Mouse (Mus musculus) intestine, embryonic 14.5 days (tissue): ENCODE results near the gene Slc35e4. TPM values are rescaled to one million over a fixed set of nuclear protein-coding genes. Genes with fewer than 3 reads are reported as not detected.

Experiments
- ATAC-seq: fragments of 200-750 bp; cut with Nextera tagmentation; replicated peaks from 2 replicates; pipeline ENCODE4 v1.8.0; 2017; ENCODE audit warnings: low read depth, moderate number of reproducible peaks, moderate TSS enrichment, moderate library complexity; ENCODE audit not compliant: low FRiP score, low TSS enrichment
- DNase-seq: peaks from one replicate; pipeline ENCODE4 v3.0.0-alpha.2; 2018; ENCODE audit warnings: low spot score
- H3K27ac ChIP-seq: fragments of 300-500 bp; sonication (generic); 2 replicates; pipeline ENCODE4 v1.5.1; 2014; ENCODE audit warnings: low read depth, mild to moderate bottlenecking, control low read depth
- H3K27me3 ChIP-seq: fragments of 300-500 bp; sonication (generic); replicated peaks from 2 replicates; pipeline ENCODE4 v1.6.1; 2014; ENCODE audit warnings: low read length, control low read depth; ENCODE audit not compliant: control insufficient read depth, insufficient read depth
- H3K36me3 ChIP-seq: fragments of 300-500 bp; sonication (generic); 2 replicates; pipeline ENCODE4 v1.6.1; 2014; ENCODE audit warnings: low read length, control low read depth; ENCODE audit not compliant: control insufficient read depth, insufficient read depth
- H3K4me1 ChIP-seq: fragments of 300-500 bp; sonication (generic); replicated peaks from 2 replicates; pipeline ENCODE4 v1.6.1; 2014; ENCODE audit warnings: low read length, control low read depth, mixed read lengths; ENCODE audit not compliant: control insufficient read depth, insufficient read depth
- H3K4me2 ChIP-seq: fragments of 300-500 bp; sonication (generic); 2 replicates; pipeline ENCODE4 v1.6.1; 2014; ENCODE audit warnings: low read length
- H3K4me3 ChIP-seq: fragments of 300-500 bp; sonication (generic); 2 replicates; pipeline ENCODE4 v1.5.1; 2014; ENCODE audit warnings: low read depth, low read length, control low read depth, mixed read lengths
- H3K9ac ChIP-seq: fragments of 300-500 bp; sonication (generic); 2 replicates; pipeline ENCODE4 v1.6.1; 2014; ENCODE audit warnings: mild to moderate bottlenecking, low read length
- H3K9me3 ChIP-seq: fragments of 300-500 bp; sonication (generic); 2 replicates; pipeline ENCODE4 v1.6.1; 2016; ENCODE audit warnings: low read length, control low read depth; ENCODE audit not compliant: control insufficient read depth
- WGBS: fragments of 180-500 bp; shearing (Covaris S2); extraction: QIAGEN DNeasy Blood & Tissue Kit; methylation state at CpG from one replicate; pipeline ENCODE4 v1.1.7; 2014; 5-methylcytosine and 5-hydroxymethylcytosine counted together
- polyA plus RNA-seq: library from polyadenylated mRNA; unstranded; fragments of >200 nt; fragmentation: Nextera tagmentation; extraction: Ambion mirVana; gene quantifications from 2 replicates; pipeline ENCODE4 v1.2.1, GENCODE M21; 2014

The Slc35e4 gene
- polyA plus RNA-seq, 1 experiment from 2014 or later, result 2.3 TPM

DNA sequence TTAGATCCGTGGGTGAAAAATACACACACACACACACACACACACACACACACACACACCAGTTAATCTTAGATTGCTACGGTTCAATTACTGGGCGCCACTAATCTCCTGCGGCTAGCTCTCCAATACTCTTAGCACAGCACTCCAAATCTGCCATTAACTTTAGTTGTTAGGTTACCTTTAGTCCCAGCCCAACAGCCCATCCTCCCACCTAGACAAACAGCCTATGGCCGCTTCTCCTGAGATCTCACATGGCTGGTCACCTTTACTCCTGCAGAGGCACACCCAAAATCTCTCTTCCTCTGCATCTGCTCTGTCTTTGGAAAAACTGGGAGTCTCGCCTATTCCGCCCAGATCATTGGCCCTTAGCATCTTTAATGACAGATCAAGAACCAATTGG lies 26.9 kb upstream of the Slc35e4 start:
- Histone ChIP-seq H3K9ac (no peak overlapping the region), H3K36me3 (no peaks in the 10 kb centered on the region), H3K4me2 (no peak overlapping the region), H3K27ac (no peak overlapping the region), H3K4me1 (no peaks in the 10 kb centered on the region), H3K27me3 (peaks cover 7% of the 10 kb centered on the region; the same call in 1 of the 2 replicates), H3K9me3 (no peaks in the 10 kb centered on the region), H3K4me3 (no peak overlapping the region)
- no peak for DNase-seq
- 89% methylated on average over 7 of the region's 7 CpGs for WGBS
- ATAC-seq, result no peak

DNA sequence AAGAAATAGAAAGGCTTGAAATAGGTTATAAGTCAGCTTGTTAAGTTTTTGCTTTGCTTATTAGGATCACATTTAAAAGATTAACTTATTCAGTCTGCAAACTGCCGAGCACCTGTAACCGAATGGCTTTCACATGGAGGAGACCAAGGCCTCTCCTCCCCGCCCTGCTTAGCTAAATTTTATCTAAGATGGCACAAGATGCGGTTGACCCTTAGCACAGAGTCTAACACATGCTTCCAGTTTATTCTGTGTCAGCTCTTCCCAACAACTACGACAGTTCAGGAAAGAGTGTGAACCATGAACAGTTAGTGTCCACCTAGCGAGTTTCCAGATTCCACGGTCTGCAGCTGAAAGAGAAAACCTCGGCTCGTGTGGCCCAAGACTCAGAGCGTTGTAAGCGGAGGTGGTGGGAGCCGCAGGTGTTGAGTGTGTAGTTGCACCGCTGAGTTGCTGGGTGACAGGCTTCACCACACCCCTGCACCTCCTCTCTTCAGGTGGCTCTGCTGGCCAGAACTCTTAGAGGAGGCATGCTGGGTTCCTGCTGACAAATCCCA lies 22.9 kb upstream of the Slc35e4 start:
- H3K9me3 ChIP-seq, result no peaks in the 10 kb centered on the region
- no peaks in the 10 kb centered on the region for H3K27me3 ChIP-seq
- H3K4me2 ChIP-seq, result no peak overlapping the region
- ATAC-seq (no peak), DNase-seq (no peak)
- no peaks in the 10 kb centered on the region for H3K36me3 ChIP-seq
- H3K4me1 ChIP-seq, result peaks cover under 1% of the 10 kb centered on the region; the same call in 1 of the 2 replicates
- no peak overlapping the region for H3K27ac ChIP-seq
- WGBS, result 71% methylated on average over 13 of the region's 13 CpGs
- H3K4me3 ChIP-seq, result no peak overlapping the region
- H3K9ac ChIP-seq, result no peak overlapping the region

DNA sequence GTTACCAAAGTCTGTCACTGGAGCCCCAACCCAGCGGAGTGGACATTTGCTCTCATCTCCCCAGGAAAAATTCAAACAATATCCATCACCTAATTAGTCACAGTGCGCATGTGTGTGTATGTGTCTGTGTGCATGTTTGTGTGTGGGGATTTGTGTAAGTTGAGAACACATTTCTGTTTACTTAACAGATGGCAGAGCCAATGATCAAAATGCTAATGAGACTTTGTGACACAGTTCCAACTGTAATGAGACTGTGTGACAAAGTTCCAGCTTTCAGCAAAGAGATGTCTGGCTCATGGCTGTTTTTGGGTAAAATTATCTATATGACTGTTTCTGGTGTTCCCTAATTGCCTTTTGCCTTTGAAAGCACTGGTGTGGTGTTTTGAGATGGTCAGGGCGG lies 21.9 kb upstream of the Slc35e4 start:
- Histone ChIP-seq H3K36me3 (no peaks in the 10 kb centered on the region), H3K4me2 (no peak overlapping the region), H3K27me3 (no peaks in the 10 kb centered on the region), H3K4me1 (peaks cover 5% of the 10 kb centered on the region; the same call in 1 of the 2 replicates), H3K9me3 (no peaks in the 10 kb centered on the region), H3K4me3 (no peak overlapping the region), H3K9ac (no peak overlapping the region), H3K27ac (no peak overlapping the region)
- DNase-seq, result no peak
- ATAC-seq, result no peak
- WGBS, result 85% methylated on average over 3 of the region's 3 CpGs

DNA sequence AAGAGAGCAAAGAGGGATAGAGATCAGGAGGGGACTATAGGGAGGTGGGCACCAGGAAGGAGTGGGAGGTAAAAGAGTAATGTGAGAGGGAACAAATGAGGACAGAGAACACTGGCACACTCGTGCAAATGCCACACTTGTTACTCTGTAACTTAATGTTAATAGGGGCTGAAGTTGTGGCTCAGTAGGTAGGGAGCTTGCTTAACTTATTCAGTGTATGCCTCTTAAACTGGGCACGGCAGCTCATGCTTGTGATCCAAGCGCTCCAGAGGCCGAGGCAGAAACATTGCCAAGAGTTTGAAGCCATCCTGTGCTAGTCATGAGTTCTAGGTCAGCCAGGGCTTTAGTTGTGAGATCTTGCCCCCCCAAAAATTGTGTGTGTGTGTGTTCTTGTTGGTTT lies 20.7 kb upstream of the Slc35e4 start:
- 81% methylated on average over 4 of the region's 4 CpGs for WGBS
- peaks cover 7% of the 10 kb centered on the region; the same call in 1 of the 2 replicates for H3K4me1 ChIP-seq
- no peak overlapping the region for H3K4me2 ChIP-seq
- DNase-seq, result no peak
- H3K9me3 ChIP-seq, result no peaks in the 10 kb centered on the region
- H3K9ac ChIP-seq, result no peak overlapping the region
- ATAC-seq, result no peak
- H3K27ac ChIP-seq, result no peak overlapping the region
- H3K4me3 ChIP-seq, result no peak overlapping the region
- no peaks in the 10 kb centered on the region for H3K36me3 ChIP-seq
- H3K27me3 ChIP-seq, result no peaks in the 10 kb centered on the region

DNA sequence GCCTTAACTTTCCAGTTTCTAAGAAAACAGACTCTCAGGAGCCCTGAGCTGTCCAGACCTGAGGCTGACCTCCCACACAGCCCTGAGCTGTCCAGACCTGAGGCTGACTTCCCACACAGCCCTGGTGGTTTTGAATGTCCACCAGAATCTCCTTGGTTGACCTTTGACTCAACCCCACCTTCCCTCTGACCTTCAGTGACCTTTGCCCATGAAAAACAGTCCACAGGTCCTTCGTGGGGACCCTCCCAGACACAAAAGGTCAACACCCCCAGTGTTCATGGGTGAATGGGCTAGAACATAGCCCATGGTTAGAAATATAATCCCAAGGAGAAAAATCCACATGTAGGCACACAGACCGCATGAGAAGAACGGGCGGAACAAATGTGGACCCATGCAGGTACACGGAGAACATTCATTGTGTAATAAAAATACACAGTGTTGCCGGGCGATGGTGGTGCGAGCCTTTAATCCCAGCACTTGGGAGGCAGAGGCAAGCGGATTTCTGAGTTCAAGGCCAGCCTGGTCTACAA lies 19.4 kb upstream of the Slc35e4 start:
- Histone ChIP-seq H3K9me3 (no peaks in the 10 kb centered on the region), H3K4me1 (peaks cover 7% of the 10 kb centered on the region; the same call in 1 of the 2 replicates), H3K36me3 (no peaks in the 10 kb centered on the region), H3K27ac (no peak overlapping the region), H3K27me3 (no peaks in the 10 kb centered on the region), H3K4me3 (no peak overlapping the region), H3K9ac (no peak overlapping the region), H3K4me2 (no peak overlapping the region)
- no peak for DNase-seq
- WGBS, result 92% methylated on average over 9 of the region's 9 CpGs
- ATAC-seq, result no peak

DNA sequence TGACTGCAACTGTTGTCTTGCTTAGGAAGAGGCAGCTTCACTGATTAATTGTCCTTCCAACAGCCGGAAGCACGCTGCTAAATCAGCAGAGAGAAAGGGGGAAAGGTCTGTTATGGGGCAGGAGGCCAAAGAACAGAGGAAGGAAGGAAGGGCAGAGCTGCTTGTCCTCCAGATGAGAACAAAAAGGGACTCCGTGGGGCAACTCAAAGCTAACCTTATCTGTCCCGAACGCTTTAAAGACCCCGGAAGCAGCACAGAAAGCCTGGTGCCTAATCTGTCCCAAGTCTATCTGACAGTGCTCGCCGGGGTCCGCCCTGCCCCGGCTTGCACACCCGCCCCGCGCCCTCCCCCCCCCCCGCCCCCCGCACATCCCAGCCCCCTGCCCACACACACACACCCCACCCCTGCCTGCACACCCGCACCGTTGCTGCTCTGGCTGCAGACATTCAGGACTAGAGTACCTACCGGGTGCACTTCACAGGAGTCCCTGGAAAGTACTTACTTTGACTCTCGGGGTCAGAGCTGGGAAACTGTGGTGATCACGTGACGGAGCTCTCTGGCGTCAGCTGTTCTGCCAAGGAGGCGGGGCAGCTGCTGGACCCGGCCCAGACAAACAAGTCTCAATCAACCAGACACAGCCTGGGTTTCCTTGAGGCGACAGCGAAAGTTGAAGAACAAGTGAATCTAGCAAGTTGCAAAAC lies 17.2 kb upstream of the Slc35e4 start, which contains the start of gene Tcn2:
TSS of gene Tcn2 (minus strand) at position 649 of the 701 bp plus-strand sequence.
- Histone ChIP-seq H3K9me3 (no peaks in the 10 kb centered on the region), H3K4me3 (peak within 1 kb of the TSS; percentile 49), H3K4me2 (peak within 1 kb of the TSS; percentile 65), H3K4me1 (peaks cover 7% of the 10 kb centered on the region; the same call in 1 of the 2 replicates), H3K27ac (no peak within 1 kb of the TSS), H3K36me3 (peaks cover 5% of the 10 kb centered on the region; the same call in 1 of the 2 replicates), H3K9ac (peak within 1 kb of the TSS; percentile 39), H3K27me3 (no peaks in the 10 kb centered on the region)
- peak; percentile 83 for DNase-seq
- ATAC-seq, result peak; percentile 80
- WGBS, result under 1% methylated on average over 23 of the region's 26 CpGs

DNA sequence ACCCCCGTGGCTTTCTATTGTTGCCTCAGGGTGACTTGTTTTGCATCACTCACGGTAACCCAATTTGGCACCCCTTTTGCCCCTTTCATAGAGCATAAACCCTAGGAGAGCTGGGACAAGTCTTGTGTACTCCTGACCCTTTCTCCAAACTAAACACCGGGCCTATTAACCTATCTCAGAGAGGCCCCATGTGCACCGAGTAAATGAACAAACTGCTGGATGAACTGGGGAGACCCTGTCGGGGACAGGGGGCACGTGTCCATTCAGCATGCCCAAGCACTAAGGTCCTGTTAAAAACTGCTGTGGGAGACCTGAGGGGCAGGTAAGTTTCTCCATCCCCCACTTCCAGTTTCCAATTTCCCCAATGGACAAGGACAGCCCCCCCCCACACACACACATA lies 16.5 kb upstream of the Slc35e4 start:
- no peaks in the 10 kb centered on the region for H3K9me3 ChIP-seq
- peaks cover 10% of the 10 kb centered on the region; the same call in 1 of the 2 replicates for H3K36me3 ChIP-seq
- 39% methylated on average over 6 of the region's 6 CpGs for WGBS
- no peaks in the 10 kb centered on the region for H3K27me3 ChIP-seq
- no peak for DNase-seq
- H3K9ac ChIP-seq, result peak overlapping the region; percentile 34; the same call in 1 of the 2 replicates
- peak overlapping the region; percentile 65 for H3K4me2 ChIP-seq
- H3K4me1 ChIP-seq, result peaks cover 7% of the 10 kb centered on the region; the same call in 1 of the 2 replicates
- H3K27ac ChIP-seq, result no peak overlapping the region
- peak overlapping the region; percentile 49; the same call in 1 of the 2 replicates for H3K4me3 ChIP-seq
- ATAC-seq, result no peak

DNA sequence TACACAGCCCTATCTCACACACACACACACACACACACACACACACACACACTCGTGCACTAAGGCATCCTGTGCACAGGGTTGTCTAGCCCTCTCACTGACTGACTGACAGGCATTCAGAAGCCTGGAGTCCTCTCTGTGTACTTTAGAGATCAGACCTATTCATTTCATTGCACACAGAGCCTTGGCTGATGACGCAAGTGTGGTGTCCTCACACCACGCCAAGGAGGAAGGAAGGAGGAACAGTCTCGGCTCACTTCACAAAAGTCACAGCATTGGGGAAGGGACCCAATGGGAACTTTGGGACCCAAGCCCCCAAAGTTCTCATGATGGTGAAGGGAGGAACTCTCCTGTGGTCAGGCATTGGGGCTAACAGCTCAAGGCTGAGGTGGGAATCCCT lies 15.6 kb upstream of the Slc35e4 start:
- Histone ChIP-seq H3K9ac (no peak overlapping the region), H3K27ac (no peak overlapping the region), H3K9me3 (no peaks in the 10 kb centered on the region), H3K4me2 (no peak overlapping the region), H3K36me3 (peaks cover 17% of the 10 kb centered on the region; the same call in 1 of the 2 replicates), H3K4me3 (no peak overlapping the region), H3K27me3 (no peaks in the 10 kb centered on the region), H3K4me1 (peaks cover 7% of the 10 kb centered on the region; the same call in 1 of the 2 replicates)
- ATAC-seq (no peak), DNase-seq (no peak)
- WGBS, result 82% methylated on average over 4 of the region's 4 CpGs
